In the genomic region with DNA sequence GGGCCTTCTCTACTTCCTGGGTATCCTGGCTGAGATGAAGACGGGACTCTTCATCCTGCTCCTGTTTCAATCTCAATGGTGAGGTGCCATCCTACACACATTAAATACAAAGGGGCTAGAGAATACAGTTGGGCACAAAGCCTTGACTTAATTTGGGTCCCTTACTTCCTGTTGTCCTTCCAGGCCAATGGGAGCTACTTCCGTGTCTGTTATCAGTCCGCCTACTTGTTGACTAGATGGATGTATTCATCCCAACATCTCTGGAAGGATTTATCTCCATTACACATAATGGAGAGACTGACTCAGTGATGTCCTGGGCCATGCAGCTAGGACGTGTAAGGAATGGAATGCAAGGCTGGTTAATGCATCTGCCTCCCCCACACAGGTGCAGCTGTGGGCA, we compare ENCODE assay signal across 34 mouse cellular contexts.
"Had no signal": no experiment of that assay in that cellular context is flagged by ENCODE, and none has a peak within 500 bp of the region (broad histone marks: within the 10 kb centered on the region; RNA-seq: fewer than 3 reads in every experiment).

No protein-coding gene starts in this region.

- H3K27me3 ChIP-seq: heart, embryonic 12.5 days had no signal

- DNase-seq: heart, postnatal 10 days; heart, postnatal 14 days; heart, postnatal 36 days; kidney, adult 11 months; kidney, adult 18-20 months; kidney, adult 2 months; kidney, adult 8-10 months; kidney, adult 9 months; kidney, postnatal 10 days; kidney, postnatal 14 days; kidney, postnatal 25 days; kidney, postnatal 36 days; kidney, postnatal 4 days; layer of hippocampus, adult 9-11 months; layer of hippocampus, postnatal 36 days had no signal

- H3K36me3 ChIP-seq: heart, embryonic 10.5 days; heart, embryonic 12.5 days; heart, embryonic 13.5 days; heart, embryonic 15.5 days; hindbrain, embryonic 10.5 days; hindbrain, embryonic 12.5 days; hindbrain, embryonic 13.5 days; hindbrain, embryonic 15.5 days; intestine, embryonic 15.5 days; kidney, embryonic 15.5 days had no signal

- H3K4me2 ChIP-seq: heart, embryonic 11.5 days; heart, embryonic 12.5 days; heart, embryonic 13.5 days; heart, embryonic 15.5 days; hindbrain, embryonic 12.5 days; hindbrain, embryonic 13.5 days; hindbrain, embryonic 14.5 days; hindbrain, embryonic 15.5 days; intestine, embryonic 15.5 days; kidney, embryonic 15.5 days had no signal

- H3K27ac ChIP-seq: heart, embryonic 10.5 days; heart, embryonic 13.5 days; heart, embryonic 15.5 days; hindbrain, embryonic 10.5 days; hindbrain, embryonic 12.5 days; hindbrain, embryonic 13.5 days; hindbrain, embryonic 14.5 days; hindbrain, embryonic 15.5 days; hindbrain, postnatal 0 days; intestine, embryonic 15.5 days; kidney, embryonic 15.5 days; kidney, postnatal 0 days; layer of hippocampus, adult 2 months had no signal

- H3K4me3 ChIP-seq: heart, embryonic 10.5 days; heart, embryonic 12.5 days; heart, embryonic 13.5 days; heart, embryonic 15.5 days; hindbrain, embryonic 10.5 days; hindbrain, embryonic 12.5 days; hindbrain, embryonic 13.5 days; hindbrain, embryonic 15.5 days; intestine, embryonic 15.5 days; kidney, embryonic 15.5 days; layer of hippocampus, adult 2 months had no signal

- H3K9ac ChIP-seq: heart, embryonic 12.5 days; heart, embryonic 13.5 days; heart, embryonic 15.5 days; hindbrain, embryonic 12.5 days; hindbrain, embryonic 13.5 days; hindbrain, embryonic 14.5 days; hindbrain, embryonic 15.5 days; intestine, embryonic 15.5 days; kidney, embryonic 15.5 days had no signal

- H3K9me3 ChIP-seq: heart, embryonic 10.5 days; heart, embryonic 12.5 days; heart, embryonic 13.5 days; heart, embryonic 15.5 days; hindbrain, embryonic 10.5 days; hindbrain, embryonic 12.5 days; hindbrain, embryonic 13.5 days; hindbrain, embryonic 15.5 days; intestine, embryonic 15.5 days; kidney, embryonic 15.5 days had no signal

- ATAC-seq: hindbrain, embryonic 16.5 days; hindbrain, postnatal 0 days; inflammation-experienced regulatory T-cells, adult 6 months; intestine, embryonic 15.5 days; intestine, embryonic 16.5 days; intestine, postnatal 0 days had no signal
